Mouse (Mus musculus): ENCODE measurements around the gene Bivm.

Bivm gene

DNA sequence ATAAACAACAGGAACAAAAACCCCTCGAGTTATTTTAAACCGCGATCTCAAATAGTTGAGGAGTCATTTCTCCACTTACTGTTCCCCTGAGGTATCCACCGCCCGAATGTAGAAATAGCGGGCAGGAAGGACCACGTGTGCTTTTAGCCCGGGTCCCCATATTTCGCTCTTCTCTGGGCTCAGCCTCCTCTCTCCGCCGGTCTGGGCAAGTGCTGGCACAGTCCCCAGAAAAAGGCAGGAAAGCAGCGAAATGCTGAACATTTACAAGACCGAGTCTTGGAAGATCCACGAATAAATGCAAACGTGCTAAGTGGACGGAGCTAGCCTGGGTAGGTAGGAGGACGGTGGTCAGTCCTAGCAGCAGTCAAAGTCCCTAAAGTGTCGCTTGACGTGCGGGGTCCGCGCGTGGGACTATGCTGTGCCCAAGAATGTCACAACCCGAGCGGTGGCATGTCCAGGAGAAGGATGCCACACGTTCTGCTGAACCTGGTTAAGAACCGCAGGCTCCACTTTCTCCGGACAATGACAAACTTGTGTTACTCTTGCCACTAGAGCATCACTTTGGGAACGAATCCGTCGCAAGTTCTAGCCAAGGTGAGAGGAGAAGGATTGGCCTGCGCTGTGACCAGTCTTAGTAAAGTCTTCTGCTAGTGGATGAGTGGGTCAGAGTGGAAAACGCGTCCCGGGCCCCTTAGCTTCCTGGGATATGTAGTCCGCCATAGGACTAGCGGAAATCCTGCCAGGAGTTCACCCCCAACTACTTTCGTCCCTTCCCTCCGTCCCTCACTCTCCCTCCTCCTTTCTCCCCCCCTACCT is at the start of gene Bivm, which contains the start of gene Kdelc1:
Gene Bivm, plus strand, starts transcription at position 719 of the 816 bp plus-strand sequence.
Gene Kdelc1, minus strand, starts transcription at position 570 of the 816 bp plus-strand sequence.
- CTCF ChIA-PET, result interaction anchor here in 3 of 4 experiments (0.7 to 1.8 kb wide), 8 partner anchors 10 to 55 kb away, joined by 3 to 6 read pairs (median 4); partner anchors contain the start of gene Tex30 (in 3 of the 3)
- POLR2A ChIA-PET, result interaction anchor here (0.6 to 4.6 kb wide), 18 partner anchors 8 to 185 kb away, joined by 3 to 52 read pairs (median 5); partner anchors contain the start of genes Tex30 (in 3 of the 4) and Tpp2 (in 2 of the 4)

DNA sequence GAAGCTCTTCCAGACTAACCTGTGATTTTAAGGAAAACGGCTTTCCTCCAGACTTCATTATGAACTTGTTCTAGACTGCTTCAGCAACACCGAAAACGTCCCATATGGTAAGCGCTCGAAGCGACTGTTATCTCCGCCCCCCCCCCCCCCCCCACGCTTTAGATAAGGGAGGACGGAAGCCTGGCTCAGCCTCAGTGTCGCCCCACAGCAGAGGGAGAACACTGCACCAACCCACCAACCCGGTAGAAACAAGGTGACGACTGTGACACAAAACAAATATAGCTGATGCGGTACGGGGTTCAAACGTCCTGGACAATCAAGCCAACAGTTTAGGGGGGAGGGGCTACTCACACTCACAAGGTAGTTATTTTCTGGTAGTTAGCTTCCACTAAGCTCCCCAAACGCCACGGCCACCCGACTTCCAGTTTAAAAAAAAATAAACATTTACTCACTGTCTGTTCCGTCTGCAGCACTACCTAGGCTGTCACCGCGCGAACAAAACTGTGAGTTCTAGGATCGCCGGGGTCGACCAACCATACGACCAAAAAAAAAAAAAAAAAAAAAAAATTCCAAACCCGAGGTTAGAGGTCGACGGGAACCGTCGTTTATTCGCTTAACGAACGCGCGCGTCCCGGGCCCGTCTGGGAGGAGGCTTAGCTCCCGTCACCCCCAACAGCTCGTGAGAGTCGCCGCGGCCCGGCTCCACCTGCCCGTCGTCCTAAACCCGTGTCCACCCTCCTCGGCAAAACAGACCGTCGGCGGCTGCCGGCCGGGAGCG is 17.1 kb upstream of the Bivm start:
- CTCF ChIA-PET, result interaction anchor here (0.7 to 1.2 kb wide), 8 partner anchors 9 to 1431 kb away, joined by 3 to 13 read pairs (median 4); partner anchors contain the start of genes Bivm (in 3 of the 4) and Kdelc1 (in 2 of the 4)

DNA sequence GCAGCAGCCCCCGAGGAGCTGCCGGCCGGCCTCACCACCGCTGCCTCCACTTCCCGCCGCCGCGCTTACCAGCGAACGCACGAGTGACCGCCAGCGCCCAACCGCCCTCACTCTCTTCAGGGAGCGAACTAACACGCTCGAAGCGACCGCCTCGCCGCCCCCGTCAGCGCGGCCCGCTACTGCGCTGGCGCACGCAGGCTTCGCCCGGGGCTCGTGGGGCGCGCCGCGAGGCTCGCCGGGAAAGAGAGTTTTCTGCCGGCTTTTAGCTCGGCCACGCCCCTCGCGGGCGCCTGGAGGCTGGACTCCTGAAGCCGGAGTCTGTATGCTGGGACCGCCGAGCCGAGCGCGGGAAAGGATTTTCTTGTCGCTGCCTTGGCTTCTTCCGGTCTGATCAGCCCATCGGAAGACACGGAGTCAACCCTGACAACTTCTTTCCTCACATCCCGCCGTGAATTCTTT is 16.5 kb upstream of the Bivm start, which contains the start of gene Tex30:
Gene Tex30, minus strand, starts transcription at position 183 of the 459 bp plus-strand sequence.
- POLR2A ChIA-PET, result interaction anchor here (0.6 to 3.1 kb wide), 63 partner anchors 9 to 347 kb away, joined by 3 to 52 read pairs (median 5); partner anchors contain the start of genes Bivm (in 3 of the 4), Kdelc1 (in 3 of the 4), Tpp2 (in 2 of the 4) and Ercc5 (in 1 of the 4)
- CTCF ChIA-PET, result interaction anchor here (0.5 to 1.2 kb wide), 8 partner anchors 10 to 345 kb away, joined by 3 to 11 read pairs (median 3); partner anchors contain the start of genes Bivm (in 3 of the 4) and Kdelc1 (in 2 of the 4)

More for the DNA sequence above, 17.1 kb upstream of the Bivm start:
- POLR2A ChIA-PET, result interaction anchor here (0.5 to 3.1 kb wide), 68 partner anchors 9 to 1331 kb away, joined by 3 to 52 read pairs (median 5); partner anchors contain the start of genes Bivm (in 3 of the 4), Kdelc1 (in 3 of the 4), Tpp2 (in 2 of the 4) and AI597479 (in 1 of the 4)

DNA sequence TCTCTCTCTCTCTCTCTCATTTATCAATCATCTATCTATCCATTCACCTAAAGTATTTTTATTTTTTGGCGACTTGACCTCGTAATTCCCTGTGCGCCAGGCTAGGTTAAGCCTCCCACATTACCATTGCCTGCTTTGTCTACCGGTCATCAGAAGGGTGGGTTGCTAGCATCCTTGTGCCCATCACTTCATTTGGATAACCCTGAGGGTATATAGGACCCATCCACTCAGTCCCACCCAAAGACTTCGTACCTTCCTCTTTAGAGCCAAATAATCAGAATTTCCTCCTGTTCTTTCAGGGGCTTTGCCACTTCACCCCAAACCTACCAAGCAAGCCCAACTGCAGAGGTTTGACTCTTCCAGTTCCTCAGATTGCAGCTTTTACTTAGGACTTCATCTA is 15.8 kb upstream of the Bivm start:
- CTCF ChIA-PET, result interaction anchor here (0.5 to 1.2 kb wide), 6 partner anchors 16 to 345 kb away, joined by 3 to 4 read pairs (median 3); partner anchors contain the start of genes Bivm (in 2 of the 4) and Kdelc1 (in 1 of the 4)
- POLR2A ChIA-PET, result interaction anchor here (0.6 to 3.1 kb wide), 39 partner anchors 8 to 348 kb away, joined by 3 to 52 read pairs (median 5); partner anchors contain the start of genes Bivm (in 3 of the 4), Kdelc1 (in 3 of the 4), Tpp2 (in 2 of the 4) and Ercc5 (in 1 of the 4)

DNA sequence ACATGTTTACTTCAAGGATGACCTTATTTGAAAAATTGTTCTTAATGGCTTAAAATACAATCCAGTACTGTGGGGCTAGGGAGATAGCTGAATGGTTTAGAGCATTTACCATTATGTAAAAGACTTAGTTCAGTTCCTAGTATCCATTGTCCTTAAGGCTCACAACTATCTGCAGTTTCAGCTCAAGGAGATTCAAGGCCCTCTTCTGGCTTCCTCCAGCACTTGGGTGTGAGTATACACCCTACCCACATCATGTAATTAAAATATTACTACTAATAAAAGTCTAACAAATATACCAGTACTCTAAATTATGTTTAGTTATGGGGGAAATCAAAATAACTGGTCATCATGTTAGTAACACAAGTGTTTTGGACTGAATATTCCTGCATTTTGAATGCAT is 1.2 kb upstream of the Bivm start:
- CTCF ChIA-PET, result interaction anchor here in 1 of 4 experiments (0.5 kb wide), 1 partner anchor 311 kb away, joined by 3 read pairs; no protein-coding TSS in a partner anchor
- POLR2A ChIA-PET, result interaction anchor here in 3 of 4 experiments (1.0 to 4.6 kb wide), 6 partner anchors 9 to 17 kb away, joined by 3 to 52 read pairs (median 10); partner anchors contain the start of gene Tex30 (in 3 of the 3)

DNA sequence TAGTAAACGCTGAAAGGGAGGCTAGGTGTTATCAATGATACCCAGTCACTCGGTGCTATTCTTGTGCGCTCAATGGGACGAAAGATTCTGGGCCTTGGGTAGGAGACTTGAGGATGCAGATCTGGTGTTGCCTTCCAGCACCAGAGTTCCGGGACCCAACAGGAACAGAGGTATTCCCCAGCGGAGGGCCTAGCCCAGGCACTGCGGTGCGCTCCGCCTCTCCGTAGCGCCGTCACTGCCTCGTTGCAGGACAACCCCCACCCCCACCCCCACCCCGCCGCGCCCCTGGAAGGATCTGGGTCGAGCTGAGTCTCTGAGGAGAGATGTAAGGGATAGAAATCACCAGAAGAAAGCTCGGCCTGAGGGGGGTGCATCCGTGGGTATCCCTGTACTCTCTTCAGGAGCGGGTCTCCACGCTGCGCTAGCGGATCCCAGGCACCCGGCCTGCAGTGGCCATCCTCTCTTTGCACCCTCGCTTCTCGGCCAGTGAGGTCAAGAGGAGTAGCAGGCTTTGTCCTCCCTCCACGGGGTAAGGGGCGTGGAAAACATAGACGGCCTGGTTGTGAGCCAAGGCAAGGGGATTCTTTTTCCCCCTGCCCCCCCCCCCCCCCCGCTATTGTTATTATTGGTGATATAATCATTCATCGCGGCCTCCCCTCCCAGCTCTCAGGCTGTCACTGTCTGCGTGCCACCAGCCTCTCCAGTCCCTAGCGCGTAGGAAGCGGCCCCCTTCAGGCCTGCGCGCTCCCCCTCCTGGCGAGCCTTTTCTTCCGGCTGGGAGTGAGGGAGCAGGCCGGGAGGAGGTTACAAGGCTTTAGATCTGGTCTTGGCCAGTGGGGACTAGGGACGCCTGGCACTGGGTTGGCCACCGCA is 680 bp downstream of the Bivm start:
- ChIA-PET CTCF (interaction anchor here in 3 of 4 experiments (0.6 to 1.8 kb wide), 12 partner anchors 9 to 1677 kb away, joined by 3 to 8 read pairs (median 4); partner anchors contain the start of gene Tex30 (in 3 of the 3)), POLR2A (interaction anchor here in 3 of 4 experiments (0.6 to 4.6 kb wide), 19 partner anchors 11 to 425 kb away, joined by 3 to 52 read pairs (median 5); partner anchors contain the start of genes Tex30 (in 3 of the 3) and Tpp2 (in 2 of the 3))

DNA sequence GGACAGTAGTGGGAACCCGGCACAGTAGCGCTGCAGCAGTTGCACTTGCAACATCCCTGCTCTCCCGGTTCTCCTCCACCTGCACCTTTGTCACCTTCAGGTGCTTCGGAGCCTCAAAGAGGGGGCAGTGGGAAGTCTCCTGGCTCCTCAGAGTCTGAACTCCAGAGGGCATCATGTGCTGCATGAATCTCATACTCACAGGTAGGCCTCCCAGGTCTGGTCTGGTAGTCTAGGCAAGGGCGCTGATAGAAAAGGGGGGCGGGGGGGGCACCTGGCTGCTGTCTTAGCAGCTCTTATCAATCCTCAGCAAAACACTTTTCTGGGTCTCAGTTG is 1.3 kb downstream of the Bivm start:
- POLR2A ChIA-PET, result interaction anchor here in 3 of 4 experiments (0.6 to 4.6 kb wide), 6 partner anchors 12 to 425 kb away, joined by 3 to 52 read pairs (median 12); partner anchors contain the start of gene Tex30 (in 2 of the 3)
- CTCF ChIA-PET, result interaction anchor here in 1 of 4 experiments (0.6 to 1.8 kb wide), 3 partner anchors 13 to 47 kb away, joined by 3 to 6 read pairs (median 5); partner anchors contain the start of gene Tex30

DNA sequence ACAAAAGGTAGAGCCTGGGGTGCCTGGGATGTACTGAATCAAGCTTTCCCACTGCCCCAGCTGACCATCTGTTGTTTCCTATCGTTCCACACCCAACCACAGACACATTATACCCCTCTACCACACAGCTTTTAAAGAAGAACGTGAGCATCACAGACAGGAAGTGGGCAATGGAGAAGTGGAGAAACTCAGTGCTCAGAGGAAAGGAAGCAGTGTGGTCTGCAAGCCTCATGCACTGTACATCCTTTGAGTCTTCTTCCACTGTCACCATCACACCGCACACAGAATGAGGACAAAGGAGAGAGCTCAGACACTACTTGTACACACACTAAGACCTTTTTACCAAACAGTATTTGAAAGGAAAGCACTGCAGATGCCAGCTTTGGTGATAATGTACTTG is 3.5 kb downstream of the Bivm start:
- ChIA-PET POLR2A (interaction anchor here in 2 of 4 experiments (0.9 to 1.0 kb wide), 2 partner anchors 16 to 20 kb away, joined by 3 read pairs; no protein-coding TSS in a partner anchor), CTCF (no interaction called here)

DNA sequence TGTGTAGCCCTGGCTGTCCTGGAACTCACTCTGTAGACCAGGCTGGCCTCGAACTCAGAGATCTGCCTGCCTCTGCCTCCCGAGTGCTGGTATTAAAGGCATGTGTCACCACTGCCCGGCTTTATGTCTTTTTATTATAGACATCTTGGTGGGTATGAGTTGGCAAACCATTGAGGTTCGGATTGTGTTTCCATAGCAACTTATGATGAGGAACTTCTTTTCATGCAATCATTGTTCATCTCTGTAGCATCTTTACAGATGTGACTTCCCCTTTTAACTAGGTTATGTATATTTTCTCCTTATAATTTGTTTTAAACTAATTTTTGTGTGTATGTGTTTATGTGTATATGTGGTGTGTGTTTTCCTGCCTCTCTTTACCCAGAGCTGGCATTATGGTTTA is 6.8 kb downstream of the Bivm start:
- ChIA-PET CTCF (interaction anchor here in 1 of 4 experiments (0.6 kb wide), 1 partner anchor 107 kb away, joined by 3 read pairs; no protein-coding TSS in a partner anchor), POLR2A (interaction anchor here in 1 of 4 experiments (0.6 to 1.3 kb wide), 2 partner anchors 23 to 25 kb away, joined by 3 to 7 read pairs; partner anchors contain the start of gene Tex30)

DNA sequence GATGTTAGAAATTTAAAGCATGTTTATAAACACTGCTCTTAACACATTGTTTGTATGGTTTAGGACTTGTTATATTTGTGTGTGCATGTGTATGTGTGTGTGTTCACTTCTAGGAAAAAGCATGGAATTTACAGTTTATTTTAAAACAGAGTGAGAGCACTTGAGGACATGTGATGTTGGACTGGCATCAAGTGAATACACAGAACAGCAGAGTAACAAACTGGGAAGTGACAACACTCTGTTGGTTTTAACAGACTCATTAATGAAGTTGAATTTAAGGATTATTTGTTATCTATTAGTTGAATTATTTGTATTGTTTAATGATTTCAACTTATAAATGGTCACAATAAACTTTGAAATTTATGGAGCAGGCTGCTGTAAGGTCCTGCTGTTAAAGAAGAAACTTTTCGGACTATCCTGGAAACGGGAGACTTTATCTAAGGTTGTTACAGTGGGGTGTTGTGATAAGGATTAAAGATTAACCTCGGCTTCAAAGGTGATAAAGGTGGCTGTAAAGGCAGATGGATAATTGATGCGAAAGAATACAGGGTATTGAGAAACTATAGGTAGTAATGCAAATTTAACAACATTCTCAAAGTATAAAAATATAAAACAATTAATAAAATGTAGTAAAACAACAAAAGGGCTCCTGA is 11.3 kb downstream of the Bivm start:
- POLR2A ChIA-PET, result no interaction called here
- CTCF ChIA-PET, result no interaction called here

DNA sequence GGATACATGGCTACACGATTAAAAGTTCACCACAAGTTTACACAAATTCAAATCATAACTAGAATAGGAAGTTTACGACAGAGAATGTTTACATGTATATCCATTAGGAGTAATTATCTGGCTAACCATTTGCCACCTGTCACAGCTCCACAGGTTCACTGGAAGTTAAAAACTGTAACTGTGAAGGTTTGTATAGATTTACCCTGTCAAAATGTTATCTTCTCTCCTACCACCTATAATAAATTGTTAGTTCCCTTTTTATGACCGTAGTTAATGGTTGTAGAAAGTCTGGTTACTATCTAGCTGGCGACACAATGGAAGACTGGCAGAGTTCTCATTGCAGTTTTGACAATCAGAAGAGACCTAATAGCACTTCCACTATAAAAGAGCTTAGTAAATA is 21.5 kb downstream of the Bivm start:
- ChIA-PET CTCF (no interaction called here), POLR2A (interaction anchor here in 1 of 4 experiments (1.6 kb wide), 1 partner anchor 38 kb away, joined by 5 read pairs; the partner anchor contains the start of gene Tex30)

DNA sequence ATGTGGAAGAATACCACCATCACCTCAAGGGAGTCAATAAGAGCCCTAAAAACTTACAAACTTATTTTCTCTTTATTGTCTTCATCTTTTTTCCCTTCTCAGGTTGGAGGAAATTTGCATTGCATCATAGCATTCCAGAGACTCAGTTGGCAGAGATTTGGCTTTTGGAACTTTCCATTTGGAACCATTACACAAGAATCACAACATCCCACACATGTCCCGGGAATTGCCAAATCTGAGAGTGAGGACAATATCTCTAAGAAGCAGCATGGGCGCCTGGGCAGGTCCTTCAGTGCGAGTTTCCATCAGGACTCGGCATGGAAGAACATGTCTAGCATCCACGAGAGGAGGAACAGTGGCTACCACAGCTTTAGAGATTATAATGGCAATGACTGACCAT is 24.0 kb downstream of the Bivm start:
- CTCF ChIA-PET, result no interaction called here
- POLR2A ChIA-PET, result no interaction called here

DNA sequence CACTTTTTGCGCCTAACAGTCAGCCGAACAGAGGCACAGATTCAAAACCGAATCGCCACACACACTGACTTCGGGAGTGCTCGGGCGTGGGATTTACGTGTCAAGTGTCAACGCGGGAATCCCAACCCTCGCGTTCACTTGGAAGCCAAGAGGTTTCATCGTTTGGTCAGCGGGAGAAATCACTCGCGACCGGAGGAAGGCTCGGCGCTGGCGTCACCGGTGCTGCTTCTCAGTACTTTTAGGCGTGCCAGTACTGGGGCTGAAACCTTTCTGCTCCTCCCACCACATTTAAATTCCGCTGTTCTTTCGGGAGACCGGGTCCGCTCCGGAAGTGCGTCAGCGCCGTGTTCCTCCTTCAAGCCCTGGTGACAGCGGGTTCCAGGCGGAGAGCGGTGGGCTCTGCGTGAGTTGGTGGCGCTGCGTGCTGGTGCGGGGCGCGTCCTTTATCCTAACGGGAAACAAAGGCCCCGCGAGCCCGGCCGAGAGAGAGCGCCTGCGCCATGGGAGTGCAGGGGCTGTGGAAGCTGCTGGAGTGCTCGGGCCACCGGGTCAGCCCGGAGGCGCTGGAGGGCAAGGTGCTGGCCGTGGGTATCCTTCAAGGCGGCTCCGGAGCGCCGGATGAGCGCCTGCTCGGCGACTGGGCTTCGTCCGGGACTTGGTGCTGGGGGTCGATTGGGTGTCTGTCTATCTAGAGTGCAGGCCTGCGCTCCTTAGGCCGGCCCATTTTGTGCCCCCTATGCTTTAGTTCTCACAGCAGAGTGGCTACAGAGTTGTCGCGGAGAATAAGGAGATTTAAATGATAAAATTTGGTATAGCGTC is 29.0 kb downstream of the Bivm start, which contains the start of gene Ercc5:
Gene Ercc5, plus strand, starts transcription at position 182 of the 819 bp plus-strand sequence.
- POLR2A ChIA-PET, result interaction anchor here in 2 of 4 experiments (0.6 to 3.1 kb wide), 5 partner anchors 13 to 1651 kb away, joined by 3 to 14 read pairs (median 3); partner anchors contain the start of genes Bivm (in 1 of the 2), Kdelc1 (in 1 of the 2), Tex30 (in 1 of the 2) and Tpp2 (in 1 of the 2)
- CTCF ChIA-PET, result interaction anchor here in 1 of 4 experiments (1.0 kb wide), 1 partner anchor 249 kb away, joined by 3 read pairs; no protein-coding TSS in a partner anchor

DNA sequence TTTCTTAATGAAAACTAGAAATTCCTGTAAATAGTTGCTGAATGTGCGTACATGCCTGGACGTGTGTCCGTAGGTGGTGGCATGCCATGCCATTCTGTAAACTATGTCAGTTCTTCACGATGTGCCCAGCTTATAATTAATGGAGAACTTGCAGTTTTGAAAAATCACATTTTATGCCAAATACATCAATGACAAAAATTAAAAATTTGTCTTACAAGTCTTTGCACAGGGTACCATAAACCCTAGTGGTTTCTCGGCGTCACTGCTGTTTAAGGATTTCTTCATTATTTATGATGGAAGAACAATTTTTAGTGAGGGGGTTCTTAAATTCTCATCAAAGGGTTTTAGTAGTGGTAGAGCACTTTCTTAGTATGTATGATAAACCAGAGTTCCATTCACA is 29.9 kb downstream of the Bivm start:
- CTCF ChIA-PET, result interaction anchor here in 2 of 4 experiments (0.6 to 1.0 kb wide), 4 partner anchors 9 to 837 kb away, joined by 3 read pairs; partner anchors contain the start of genes Bivm (in 1 of the 2) and Kdelc1 (in 1 of the 2)
- POLR2A ChIA-PET, result interaction anchor here in 3 of 4 experiments (1.0 to 3.1 kb wide), 4 partner anchors 18 to 47 kb away, joined by 3 to 14 read pairs (median 4); partner anchors contain the start of genes Tex30 (in 2 of the 3), Bivm (in 1 of the 3) and Kdelc1 (in 1 of the 3)

DNA sequence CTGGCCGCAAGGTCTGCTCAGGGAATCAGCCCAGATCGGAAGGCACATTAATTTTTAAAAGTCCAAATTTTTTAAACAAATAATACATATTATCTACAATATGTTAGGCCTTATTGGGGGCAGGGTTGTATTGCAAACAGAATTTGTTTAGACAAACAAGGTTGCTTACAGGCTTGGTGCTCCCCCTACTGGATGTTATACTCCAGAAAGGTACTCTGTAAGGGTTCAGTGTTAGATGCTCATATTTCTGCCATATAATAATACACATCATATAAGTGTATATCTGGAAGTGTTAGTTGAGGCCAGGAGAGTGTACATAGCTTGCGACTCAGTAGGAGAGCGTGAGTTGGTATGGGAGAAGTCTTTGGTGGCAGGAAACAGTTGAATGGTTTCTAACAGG is 36.5 kb downstream of the Bivm start:
- CTCF ChIA-PET, result interaction anchor here in 1 of 4 experiments (1.0 to 1.4 kb wide), 3 partner anchors 13 to 114 kb away, joined by 3 to 7 read pairs (median 3); no protein-coding TSS in a partner anchor
- POLR2A ChIA-PET, result interaction anchor here in 1 of 4 experiments (0.5 to 0.9 kb wide), 3 partner anchors 9 to 220 kb away, joined by 3 to 4 read pairs (median 3); no protein-coding TSS in a partner anchor
